Mouse (Mus musculus): ENCODE data around the gene Bcl11a.

The Bcl11a gene

DNA sequence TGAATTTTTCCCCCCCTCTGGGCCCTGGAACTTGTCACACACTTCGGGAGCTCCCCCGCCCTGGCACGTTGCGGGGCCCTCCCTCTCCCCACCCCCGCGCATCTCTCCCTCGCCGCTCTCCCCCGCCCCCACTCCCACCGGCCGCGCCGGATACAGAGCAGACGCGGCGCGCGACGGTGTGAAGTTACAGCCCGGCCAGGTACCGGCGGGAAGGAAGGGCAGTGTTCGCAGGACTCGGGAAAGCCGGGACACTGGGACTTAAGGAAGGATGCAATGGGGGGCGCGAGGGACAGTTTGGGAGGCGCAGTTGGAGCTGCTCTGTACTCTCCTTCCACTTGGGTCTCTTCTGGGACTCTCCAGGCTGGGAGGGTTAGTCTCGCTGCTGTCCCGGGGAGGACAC, 2.7 kb downstream of the Bcl11a start:
- DNase-seq (ENCODE audit: low spot score), result peak; percentile 17

DNA sequence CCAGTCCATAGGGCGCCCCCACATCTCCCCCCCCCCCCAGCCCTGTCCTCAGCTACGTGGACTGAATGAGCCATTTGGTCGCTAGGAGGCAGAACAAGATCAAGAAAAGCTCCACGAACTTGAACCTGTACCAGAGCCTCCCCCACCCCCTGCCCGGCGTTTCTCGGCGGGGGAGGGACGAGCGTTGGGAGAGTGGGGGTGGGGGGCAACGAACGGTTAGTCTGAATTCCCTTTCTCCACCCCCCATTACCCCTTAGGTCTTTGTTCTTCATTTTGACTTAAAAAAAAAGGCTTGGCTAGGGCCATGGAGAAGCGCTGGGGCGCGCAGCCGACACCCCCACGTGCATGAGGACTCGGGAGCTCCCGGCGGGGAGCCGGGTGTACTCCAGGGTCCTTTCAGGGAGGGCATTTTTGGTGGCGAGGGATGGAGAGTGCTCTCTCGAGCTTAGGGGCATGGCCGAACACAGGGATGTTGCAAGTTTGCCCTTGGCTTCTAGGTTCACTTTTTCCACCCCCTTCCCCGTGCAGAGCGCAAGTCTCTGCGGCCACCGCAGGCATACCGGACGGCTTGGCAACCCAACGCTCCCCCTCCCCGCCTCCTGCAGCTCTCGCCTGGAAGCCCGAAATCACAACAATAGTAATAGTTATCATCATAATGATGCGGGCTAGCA, 3.3 kb downstream of the Bcl11a start:
- peak; percentile 20 for DNase-seq (ENCODE audit: low spot score)

DNA sequence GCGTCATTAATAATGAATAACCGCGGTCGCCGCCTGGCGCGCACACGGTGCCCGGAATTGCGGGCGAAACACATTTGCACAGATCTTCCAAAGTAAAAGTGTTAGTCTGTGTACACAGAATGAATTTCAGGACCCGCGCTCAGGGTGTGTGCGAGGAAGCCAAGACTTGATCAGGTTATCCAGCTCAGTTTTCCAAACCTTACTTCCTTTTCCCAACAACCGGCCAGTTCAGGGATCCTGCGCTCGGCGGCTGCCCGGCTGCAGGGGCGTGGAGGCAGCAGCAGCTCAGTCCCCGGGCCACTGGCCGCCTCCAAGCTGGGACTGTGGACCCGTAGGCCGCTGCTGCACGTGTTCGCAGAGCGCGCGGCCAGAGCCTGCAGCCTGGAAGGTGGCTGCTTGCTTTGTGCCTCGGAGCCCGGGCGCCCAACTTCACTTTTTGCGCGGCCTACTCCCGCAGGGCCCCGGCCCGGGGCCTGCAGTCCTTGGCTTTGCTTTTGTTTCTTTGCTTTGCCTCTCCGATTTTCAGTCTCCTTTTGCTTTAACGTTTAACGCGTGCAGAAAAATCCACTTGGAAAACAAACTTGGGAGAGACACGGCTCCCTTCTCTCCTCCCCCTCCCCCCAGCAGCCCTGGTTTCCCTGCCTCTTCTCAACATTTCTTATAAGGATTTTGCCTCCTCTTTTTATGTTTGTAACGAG, 4.0 kb downstream of the Bcl11a start:
- peak; percentile 24 for DNase-seq (ENCODE audit: low spot score)

DNA sequence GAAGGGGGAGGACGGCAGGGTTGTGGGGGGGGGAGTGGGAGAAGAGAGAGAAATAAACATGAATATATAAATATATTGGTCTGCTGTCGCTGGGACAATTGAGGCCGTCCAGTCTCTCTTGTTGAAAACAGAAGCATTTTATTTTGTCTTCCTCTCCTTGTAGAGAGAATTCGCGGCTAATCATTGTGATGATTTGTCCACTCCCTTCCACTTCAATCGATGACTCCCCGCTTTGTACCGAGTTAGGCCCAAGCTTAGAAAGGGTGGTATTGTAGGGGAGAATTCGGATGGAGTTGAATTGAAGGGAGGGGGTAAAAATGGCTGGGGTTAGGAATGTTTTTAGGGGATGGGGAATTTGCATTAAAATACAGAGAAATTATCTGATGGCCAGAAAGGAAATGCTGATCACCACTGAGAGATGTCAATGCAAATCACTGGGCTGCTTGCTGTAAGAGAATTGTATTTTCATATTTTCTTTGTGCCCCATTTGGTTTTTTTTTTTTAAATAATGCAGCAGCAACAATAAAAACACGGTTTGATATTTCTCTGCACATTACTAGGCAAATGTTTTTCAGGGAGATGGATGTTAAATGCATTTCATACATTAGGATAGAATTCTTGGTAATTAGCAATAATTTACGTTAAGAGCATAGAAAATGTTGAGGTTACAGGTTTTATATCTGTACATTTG, 4.7 kb downstream of the Bcl11a start:
- no peak for DNase-seq (ENCODE audit: low spot score)

DNA sequence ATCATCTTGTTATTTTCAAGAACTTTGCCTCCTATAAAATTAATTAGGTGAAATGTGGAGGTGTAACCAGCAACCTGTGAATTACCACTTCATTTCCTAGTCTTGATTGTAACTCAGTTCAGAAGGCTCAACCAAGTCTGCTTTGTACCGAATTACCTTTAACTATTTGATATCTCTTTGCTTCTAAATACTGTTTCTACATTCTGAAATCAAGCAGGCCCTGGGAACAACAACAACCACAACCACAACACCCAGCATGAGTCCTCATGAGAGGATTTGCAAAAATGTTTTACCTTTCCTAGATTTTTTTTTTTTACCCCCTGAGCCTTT, 5.2 kb downstream of the Bcl11a start:
- no peak for DNase-seq (ENCODE audit: low spot score)

DNA sequence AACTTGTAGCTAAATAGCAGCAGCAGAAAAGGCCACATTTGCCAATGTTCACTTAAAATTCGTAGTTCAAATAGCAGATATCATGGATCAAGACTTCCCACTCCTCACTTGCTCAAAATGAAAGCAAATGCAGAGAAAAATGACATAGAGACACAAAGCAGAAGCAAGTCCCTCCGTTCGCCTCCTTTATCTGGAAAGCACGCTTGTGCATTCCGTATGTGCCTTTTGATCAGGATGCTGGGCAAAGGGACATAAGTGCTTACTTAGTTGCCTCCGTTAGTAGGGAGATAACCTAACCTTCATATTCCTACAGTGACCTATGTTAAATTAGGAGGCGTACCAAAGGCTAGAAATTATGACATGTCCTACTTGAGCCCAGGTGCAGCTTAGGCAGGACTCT, 5.6 kb downstream of the Bcl11a start:
- no peak for DNase-seq (ENCODE audit: low spot score)

DNA sequence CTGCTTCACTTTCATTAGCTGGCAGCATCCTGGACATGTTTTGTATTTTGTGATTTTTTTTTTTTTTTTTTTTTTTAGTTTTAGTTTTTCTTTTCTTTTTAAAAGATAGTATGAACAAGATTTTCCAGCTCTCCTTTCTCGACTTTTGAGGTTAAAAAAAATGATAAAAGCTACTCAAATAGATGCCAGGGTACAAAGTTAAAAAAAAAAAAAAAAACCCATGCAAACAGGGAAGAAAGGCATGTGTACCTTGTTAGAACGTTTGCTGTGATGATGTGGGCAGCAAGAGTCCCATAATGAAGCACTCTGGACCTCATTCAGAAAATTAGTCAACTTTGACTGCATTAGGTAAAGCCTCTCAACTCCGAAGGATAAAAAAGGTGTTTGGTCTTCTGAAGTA, 6.2 kb downstream of the Bcl11a start:
- no peak for DNase-seq (ENCODE audit: low spot score)

DNA sequence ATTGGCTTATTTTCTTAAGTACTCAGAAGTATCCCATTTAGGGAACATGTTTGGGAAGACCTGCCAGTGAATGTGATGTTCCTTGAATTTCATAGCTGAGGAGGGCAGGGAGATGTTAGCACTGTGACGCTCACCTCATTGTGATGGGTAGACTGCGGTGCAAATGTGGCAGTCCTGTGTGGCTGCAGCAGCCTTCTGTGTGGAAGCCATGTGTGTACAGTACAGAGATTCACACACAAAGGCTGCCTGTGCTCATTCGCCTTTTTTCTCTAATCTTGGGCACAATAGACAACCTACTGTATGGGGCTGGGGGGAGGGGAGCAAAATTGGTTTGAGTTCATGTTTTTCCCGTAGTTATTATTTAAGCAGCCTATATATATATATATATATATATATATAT, 6.7 kb downstream of the Bcl11a start:
- no peak for DNase-seq (ENCODE audit: low spot score)

DNA sequence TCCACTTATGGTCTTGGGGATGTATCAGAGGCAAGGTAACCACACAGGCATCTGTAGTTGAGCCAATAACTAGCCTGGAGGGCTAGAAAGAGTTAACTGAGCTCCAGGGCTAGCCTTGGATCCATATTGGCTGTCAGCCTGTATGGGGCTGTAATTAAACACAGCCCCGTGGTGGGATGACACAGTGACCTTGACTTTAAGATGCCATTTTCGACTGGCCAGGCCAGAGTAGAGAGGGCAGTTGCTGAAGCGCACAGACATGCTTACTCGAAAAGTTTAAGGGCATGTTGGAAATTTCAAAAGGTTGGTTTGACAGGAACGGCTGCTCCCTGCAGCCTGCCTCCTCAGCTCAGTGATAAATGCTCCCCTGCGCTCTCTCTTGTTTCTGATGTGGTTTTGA, 8.1 kb downstream of the Bcl11a start:
- DNase-seq (ENCODE audit: low spot score), result no peak

DNA sequence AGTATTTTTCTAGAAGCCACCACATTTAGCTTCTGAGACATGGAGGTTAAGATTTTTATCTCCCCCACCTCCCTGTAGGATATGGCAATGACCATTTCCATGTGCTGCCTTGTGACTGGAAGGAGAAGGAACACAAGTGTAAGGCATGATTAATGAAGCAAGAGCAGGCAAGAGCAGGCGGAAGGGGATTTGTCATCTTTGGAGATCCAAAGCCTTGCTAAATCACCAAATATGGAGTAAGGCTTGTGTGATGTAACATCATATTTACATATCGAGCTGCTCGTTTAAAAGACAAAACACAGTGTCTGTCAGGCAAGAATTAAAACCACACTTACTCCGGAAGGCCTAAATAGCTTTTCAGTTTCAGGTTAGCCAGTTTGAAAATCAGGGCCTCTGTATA, 9.2 kb downstream of the Bcl11a start:
- no peak for DNase-seq (ENCODE audit: low spot score)

DNA sequence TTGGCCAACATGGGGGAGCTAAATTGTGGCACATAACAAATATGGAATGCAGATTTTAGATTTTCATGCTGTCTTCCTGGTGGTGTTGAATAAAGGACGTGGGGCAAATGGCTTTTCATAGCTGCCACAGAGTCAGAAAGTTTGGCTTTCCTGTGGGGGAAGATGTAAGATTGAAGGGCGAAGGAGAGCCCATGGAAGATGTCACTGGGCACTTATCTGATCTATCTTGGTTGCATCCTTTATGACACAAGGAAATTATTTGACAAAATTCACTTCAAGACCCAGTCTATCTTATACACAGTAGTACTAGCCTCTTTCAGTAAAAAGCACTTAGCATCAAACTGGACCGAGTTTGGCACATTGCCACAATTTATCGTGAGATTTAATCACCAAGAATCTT, 12.6 kb downstream of the Bcl11a start:
- DNase-seq (ENCODE audit: low spot score), result no peak

DNA sequence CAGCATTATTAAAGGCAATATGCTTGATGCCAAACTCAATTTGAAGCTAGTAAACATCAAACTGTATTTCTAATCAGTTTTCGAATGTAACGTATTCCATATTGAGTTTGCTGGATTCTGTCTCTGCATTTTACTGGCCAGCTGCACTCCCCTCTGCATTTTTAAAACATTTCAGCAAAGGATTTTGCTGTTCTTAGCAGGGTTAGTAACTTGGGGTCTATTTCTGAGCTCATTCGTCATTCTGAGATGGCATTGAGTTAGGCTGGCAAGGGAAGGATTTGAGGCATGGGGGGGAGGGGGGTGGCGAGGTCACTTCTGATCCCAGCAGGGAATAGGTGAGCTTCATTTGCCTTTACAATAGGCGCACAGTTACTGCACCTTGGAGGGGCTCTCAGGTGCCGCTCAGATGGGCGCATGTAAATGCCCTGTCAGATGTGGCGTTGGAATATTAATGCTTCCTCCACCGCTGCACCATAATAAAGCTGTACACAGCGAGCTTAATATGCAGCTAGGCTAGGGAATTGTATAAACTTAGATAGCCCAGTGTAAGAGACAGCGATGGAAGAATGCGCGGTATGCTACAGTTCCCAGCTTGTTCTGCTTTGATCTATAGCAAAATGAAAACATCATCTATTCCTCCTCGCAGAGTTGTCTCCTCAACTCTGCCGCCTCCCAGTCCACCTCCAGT, 13.7 kb downstream of the Bcl11a start:
- DNase-seq (ENCODE audit: low spot score), result no peak

DNA sequence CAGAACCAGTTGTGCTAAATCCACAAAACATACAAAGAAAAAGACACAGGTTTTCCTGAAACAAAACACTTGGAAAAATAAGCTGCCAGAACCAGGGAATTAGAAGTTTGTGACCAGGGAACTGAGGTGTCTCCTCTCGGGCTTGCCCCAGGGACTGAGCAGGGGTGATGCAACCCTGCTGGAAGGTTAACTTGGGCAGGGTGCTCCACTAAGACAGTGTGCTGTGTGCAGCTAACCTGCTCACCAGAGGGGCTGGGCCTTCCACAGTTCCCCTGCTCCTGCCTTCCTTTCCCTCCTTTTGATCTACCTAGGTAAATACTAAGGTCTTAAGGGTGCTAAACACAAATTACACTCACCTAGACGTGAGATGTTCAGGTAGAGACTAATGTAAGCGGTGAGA, 14.8 kb downstream of the Bcl11a start:
- DNase-seq (ENCODE audit: low spot score), result no peak

DNA sequence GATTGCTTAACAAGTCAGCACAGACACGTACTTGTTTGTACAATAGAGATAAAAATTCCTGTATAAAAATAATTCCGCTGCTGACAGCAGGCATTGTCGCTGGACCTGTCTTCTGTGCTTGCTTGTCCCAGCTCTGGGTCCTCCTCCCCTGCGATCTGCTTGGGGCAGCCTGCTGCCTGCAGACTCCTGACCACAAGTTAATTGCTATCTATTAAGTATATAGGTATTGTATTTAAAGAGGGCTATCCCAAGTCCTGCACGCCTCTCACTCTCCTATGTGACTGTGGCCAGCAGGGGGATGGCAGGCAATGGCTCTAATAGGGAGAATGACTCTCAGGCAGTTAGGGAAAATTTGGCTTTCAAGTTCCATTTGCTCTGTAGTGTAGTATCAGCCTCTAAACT, 16.2 kb downstream of the Bcl11a start:
- no peak for DNase-seq (ENCODE audit: low spot score)

DNA sequence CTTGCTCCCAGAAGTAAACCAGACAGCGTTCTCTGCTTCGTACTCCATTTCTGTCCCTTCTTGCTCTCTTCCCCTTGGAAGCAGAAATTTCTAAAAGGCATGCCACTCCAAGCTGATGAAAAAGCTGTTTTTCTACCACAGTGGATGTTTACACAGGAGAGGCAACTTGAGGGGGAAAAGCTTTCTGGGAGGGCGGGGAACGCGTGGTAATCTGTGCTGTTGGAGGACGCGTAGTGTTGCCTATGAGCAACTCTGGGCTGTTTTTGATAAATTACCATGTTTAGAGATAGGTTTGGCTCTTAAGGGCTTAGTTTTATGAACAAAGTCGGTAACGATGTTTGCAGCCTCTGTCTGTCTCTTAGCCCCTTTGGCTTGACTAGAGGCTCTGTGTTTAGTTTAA, 17.4 kb downstream of the Bcl11a start:
- DNase-seq (ENCODE audit: low spot score), result no peak

DNA sequence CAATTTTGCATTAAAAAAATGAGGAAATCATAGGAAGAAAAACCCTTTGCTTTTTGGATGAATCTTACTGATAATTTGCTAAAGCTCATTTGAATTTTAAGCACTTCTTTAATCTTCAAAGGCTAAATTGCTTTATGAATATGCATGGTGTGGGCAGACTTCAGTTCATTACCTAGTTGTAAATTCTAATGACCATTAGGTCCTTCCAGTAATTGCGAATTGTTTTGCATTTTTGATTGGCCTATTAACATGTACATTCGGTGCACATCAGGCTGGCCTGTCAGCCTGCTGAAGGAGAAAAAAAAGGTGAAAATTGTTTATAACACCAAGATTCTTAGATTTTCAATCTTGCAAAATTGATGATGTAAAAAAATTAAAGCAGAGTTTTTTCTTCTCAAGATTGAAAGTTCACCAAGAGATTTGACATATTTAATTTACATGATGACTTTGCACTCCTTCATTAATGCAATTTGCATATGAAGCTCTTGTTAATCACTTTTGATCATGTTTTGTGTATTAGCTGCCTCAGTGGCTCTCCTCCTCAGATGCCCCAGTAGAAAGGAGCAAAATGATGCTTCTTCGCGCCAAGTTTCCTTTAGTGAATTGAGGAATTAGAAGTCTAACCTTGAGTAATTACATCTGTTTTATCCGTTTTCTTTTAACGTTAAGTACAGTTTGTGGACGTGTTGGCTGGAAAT, 17.9 kb downstream of the Bcl11a start:
- DNase-seq (ENCODE audit: low spot score), result no peak

DNA sequence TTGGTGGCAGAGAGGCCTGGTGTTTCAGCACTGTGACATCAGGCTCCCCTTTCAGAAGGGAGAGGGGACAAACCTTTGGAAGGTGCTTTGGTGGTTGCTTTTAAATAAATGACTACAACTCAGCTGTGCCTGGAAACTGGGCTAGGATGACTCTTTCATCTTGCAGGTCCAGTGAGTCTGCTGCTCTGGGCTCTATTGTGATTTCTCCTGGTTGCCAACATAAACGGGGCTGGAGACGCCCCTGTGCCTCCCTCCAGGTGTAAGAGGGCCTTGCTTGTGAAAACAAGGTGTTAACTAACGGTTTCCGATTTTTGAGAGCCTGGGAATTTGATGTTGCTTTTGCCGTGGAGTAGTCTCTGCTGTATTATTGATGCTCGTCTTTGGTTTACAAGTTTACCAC, 18.6 kb downstream of the Bcl11a start:
- DNase-seq (ENCODE audit: low spot score), result no peak

DNA sequence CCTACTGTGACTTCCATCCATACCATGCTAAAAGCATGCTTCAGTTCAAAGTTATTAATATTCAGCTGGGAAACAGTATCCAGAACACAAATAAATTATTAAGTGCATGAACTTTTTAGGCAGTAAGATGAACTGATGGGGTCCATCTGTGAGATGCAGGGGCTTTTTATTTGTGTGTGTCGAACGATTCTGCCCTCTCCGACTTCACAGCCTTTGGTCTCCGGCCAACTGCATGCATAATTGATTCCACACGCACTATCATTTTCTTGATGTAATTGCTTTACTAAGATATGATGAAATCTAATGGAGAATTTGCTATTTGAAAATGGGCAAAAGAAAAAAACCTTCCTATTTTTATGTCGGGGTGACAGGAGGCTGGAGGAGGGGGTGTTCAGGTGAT, 19.2 kb downstream of the Bcl11a start:
- DNase-seq (ENCODE audit: low spot score), result no peak

DNA sequence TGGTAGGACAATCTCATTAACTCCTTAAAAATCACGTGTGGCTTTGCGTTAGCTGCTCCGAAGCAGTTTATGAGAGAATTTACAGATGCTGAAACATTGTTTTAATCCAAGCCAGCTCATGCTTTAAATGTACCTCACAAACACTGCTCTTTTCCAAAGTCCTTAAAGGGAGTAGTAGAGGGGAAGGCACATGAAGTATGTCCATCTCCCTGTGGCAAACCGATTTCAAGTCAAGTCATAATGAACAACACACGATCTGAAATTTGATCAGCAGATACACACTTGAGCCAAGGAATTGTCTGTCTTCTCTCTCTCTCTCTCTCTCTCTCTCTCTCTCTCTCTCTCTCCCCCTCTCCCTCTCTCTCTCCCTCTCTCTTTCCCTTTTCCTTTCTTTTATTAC, 20.2 kb downstream of the Bcl11a start:
- DNase-seq (ENCODE audit: low spot score), result no peak

DNA sequence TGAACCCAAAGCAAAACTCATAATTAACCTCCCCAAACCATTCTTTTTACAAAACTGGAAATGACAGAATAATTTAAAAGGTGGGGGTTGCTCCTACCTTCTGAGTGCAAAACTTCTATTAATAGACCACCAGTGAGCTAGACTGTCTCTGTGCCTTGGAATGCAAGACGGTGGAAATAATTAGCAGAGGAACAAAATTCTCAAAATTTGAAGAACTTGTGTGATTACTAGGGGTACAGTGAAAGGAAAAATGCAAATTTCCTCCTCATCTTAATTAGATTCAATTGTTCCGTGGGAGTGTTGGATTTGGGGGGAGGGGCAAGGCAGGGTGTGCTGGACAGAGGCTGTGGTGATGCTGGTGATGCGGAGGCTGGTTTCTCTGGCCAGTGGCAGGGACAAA, 20.8 kb downstream of the Bcl11a start:
- DNase-seq (ENCODE audit: low spot score), result no peak

DNA sequence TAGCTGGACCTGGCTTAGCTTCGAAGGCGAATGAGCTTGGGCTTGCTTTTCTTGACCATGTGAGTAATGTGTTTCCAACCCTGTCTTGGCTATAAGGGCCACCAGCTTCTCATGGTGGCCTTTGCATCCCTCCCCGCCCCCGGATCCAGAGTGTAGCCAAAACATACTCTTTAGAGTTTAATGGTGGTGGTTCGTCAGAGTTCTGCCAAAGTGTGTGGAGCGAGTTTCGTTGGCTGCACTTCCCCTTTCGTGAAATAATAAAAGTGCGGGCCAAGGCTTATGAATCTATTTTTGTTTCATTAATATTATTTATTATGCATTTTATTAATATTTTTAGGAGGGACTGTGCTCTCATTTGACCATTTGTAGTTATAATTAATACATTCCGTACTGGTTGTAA, 21.4 kb downstream of the Bcl11a start:
- DNase-seq (ENCODE audit: low spot score), result no peak

DNA sequence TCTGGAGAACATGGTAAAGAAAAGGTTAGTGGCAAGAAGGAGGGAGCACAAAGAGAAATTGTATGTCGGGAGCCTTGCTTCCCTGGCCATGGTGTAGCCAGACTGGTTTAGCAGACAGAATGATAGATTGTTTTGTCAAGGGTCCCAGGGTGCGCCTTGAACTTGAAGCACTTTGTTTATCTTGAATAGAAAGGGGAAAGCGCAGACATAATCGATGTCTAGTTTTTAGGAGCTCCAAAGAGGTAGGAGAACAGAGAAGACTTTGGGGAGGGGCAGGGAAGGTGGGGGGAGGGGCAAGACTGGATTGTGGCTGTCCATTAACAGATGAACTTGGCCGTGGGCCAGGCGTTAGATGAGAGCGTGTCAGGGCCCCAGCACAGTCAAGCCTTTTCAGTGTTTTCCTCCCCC, 22.0 kb downstream of the Bcl11a start:
- no peak for DNase-seq (ENCODE audit: low spot score)

All from ovary, postnatal 10 days (tissue).